Mouse (Mus musculus) left cerebral cortex, postnatal 4 days (tissue): ENCODE data around the gene Plscr3. TPM values are rescaled to one million over a fixed set of nuclear protein-coding genes. Genes with fewer than 3 reads are reported as not detected.

ENCODE experiments used
- DNase-seq: peaks from one replicate; pipeline ENCODE4 v3.0.0-alpha.2; 2022
- intact Hi-C: fragments of 180-260 bp; cut with DNase I; formaldehyde crosslinking; loops from one replicate; pipeline ENCODE4 v1.15.1; 2025
- microRNA-seq: library from miRNA; unstranded; fragments of <30 nt; microRNA quantifications from one replicate; pipeline ENCODE4 v1.2.0, GENCODE M21; 2022
- total RNA-seq, 2 experiments: library from RNA; stranded (reverse); gene quantifications; 2 replicates each; pipeline ENCODE4 v1.2.3; 2021

Gene Plscr3
- total RNA-seq, 2 experiments from 2014 or later: 46.2 to 52.1 TPM

DNA sequence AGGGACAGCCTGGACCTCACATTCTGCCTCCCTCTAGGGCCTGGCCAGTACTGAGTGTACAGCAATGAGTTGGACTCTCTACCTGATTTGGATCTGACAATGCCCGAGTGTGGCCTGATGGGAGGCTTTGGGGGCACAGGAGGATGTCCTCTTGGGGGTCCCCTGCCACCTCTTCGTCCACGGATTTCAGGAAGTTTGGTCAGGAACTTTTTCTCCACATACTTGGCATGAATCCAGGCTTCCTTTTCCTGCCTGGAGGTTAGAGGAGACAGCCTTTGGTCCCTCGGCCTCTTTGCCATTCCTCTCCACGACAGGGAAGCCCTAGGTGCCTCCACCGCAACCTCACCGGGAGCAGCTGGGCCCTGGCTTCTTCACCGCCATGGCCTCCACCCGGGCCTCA, 38.1 kb downstream of the Plscr3 start:
- DNase-seq: no peak
- intact Hi-C loops: no loop called here

GRCm38 (mm10) chr11:69884663-69885062, 38.5 kb downstream of the Plscr3 start:
- DNase-seq: no peak
- intact Hi-C loops: no loop called here

- intact Hi-C loops: no loop called here
- DNase-seq: no peak
These were observed 40.9 kb downstream of the Plscr3 start for GRCm38 (mm10) chr11:69886907-69887635.

DNA sequence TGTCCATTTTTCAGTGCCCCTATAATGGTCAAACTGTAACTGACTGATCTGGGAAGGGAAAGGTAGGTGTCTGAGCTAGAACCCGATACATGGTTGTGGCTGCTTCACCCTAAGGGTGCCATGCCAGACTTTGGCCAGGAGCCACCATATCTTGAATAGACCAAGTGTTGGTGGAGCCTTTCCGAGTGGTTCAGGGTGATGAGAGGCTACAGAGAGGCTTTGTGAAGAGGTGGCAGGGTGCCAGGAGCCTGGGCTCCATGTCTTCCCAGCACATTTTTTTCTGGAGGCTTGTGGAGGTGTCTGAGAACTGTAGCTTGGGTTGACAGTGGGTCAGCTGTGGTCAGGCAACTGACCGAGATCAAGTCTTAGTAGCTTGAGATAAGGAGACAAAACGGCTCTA, 45.3 kb downstream of the Plscr3 start:
- intact Hi-C loops: no loop called here
- peak; percentile 50 for DNase-seq

- intact Hi-C loops: no loop called here
These were observed 48.5 kb downstream of the Plscr3 start for GRCm38 (mm10) chr11:69894671-69895070.

GRCm38 (mm10) chr11:69895291-69895690, 49.1 kb downstream of the Plscr3 start, which contains the start of gene Acap1:
TSS of gene Acap1 (minus strand) at chr11:69895539.
- no peak for DNase-seq
- intact Hi-C loops: no loop called here

More at GRCm38 (mm10) chr11:69894671-69895070, 48.5 kb downstream of the Plscr3 start:
- DNase-seq: no peak

DNA sequence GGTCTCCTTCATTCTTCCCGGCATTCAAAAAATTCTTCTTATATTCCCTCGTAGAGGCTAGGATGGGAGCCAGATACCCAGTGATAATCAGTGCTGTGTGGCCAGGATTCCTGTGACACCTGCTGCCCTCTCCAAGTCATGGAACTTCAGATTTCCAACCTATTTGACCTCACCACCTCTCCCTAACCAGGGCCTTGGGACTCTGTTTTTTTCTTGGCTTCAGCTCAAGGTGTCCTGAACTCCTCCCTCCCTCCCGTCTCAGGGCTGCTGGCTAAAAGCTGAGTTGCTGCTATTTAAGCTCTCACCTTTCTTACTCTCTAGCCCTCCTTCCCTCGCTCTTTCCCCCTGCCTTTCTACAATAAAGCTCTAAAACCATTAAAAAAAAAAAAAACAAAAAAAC, 53.7 kb downstream of the Plscr3 start:
- no peak for DNase-seq
- intact Hi-C loops: no loop called here

- intact Hi-C loops: no loop called here
These were observed 54.6 kb downstream of the Plscr3 start, which contains the start of the genes 2810408A11Rik and Neurl4 for GRCm38 (mm10) chr11:69900471-69901405. TSS of gene 2810408A11Rik (minus strand) at chr11:69900987. TSS of gene Neurl4 (plus strand) at chr11:69901072.

GRCm38 (mm10) chr11:69901406-69901846, 55.2 kb downstream of the Plscr3 start:
- intact Hi-C loops: no loop called here
- DNase-seq: peak; percentile 97

More at GRCm38 (mm10) chr11:69900471-69901405, 54.6 kb downstream of the Plscr3 start, which contains the start of the genes 2810408A11Rik and Neurl4:
- peak; percentile 91 for DNase-seq

Small RNAs within 50 kb of the gene (microRNA-seq; reads per million reads assigned to microRNA genes)
- gene Mir6924: not detected

Other genes starting within 250 kb of the Plscr3 start
- 100 to 1,000 TPM; 166 to 200 TPM for gene Atp1b2, start 240.4 kb upstream of the Plscr3 start, total RNA-seq
- gene Shbg, start 228.5 kb upstream of the Plscr3 start, total RNA-seq: not detected
- 10 to 100 TPM in 1 of 2 experiments, 1 to 10 TPM in 1; 8.7 to 12.4 TPM for gene Sat2, start 224.4 kb upstream of the Plscr3 start, total RNA-seq
- gene Fxr2, start 213.4 kb upstream of the Plscr3 start, total RNA-seq: 100 to 1,000 TPM in 1 of 2 experiments, 10 to 100 TPM in 1; 98.2 to 107 TPM
- gene Sox15, start 191.1 kb upstream of the Plscr3 start, total RNA-seq: not detected
- gene Mpdu1, start 183.7 kb upstream of the Plscr3 start, total RNA-seq: 10 to 100 TPM; 83.6 to 85.3 TPM
- 1 to 10 TPM; 7.1 to 8.5 TPM for gene Cd68, start 180.2 kb upstream of the Plscr3 start, total RNA-seq
- 100 to 1,000 TPM; 661 to 680 TPM for gene Eif4a1, start 174.0 kb upstream of the Plscr3 start, total RNA-seq
- gene Senp3, start 164.3 kb upstream of the Plscr3 start, total RNA-seq: 100 to 1,000 TPM; 117 to 129 TPM
- gene Tnfsf13, start 160.6 kb upstream of the Plscr3 start, total RNA-seq: 1 to 10 TPM in 1 of 2 experiments, under 1 TPM in 1; 0.93 to 1.3 TPM
- gene Tnfsf12, start 150.5 kb upstream of the Plscr3 start, total RNA-seq: 1 to 10 TPM; 6.4 to 8.7 TPM
- under 1 TPM; 0.30 to 0.97 TPM for gene Tnfsfm13, start 150.3 kb upstream of the Plscr3 start, total RNA-seq
- 10 to 100 TPM; 49.6 to 54.6 TPM for gene Polr2a, start 87.7 kb upstream of the Plscr3 start, total RNA-seq
- not detected for gene Slc35g3, start 84.4 kb upstream of the Plscr3 start, total RNA-seq
- gene Zbtb4, start 80.5 kb upstream of the Plscr3 start, total RNA-seq: 10 to 100 TPM; 47.9 to 52.5 TPM
- 1 to 10 TPM in 1 of 2 experiments, under 1 TPM in 1; 0.48 to 1.5 TPM for gene Chrnb1, start 50.4 kb upstream of the Plscr3 start, total RNA-seq
- 10 to 100 TPM; 25.2 to 29.6 TPM for gene Fgf11, start 44.5 kb upstream of the Plscr3 start, total RNA-seq
- gene Tmem102, start 40.8 kb upstream of the Plscr3 start, total RNA-seq: not detected
- gene Gm39566, start 31.1 kb upstream of the Plscr3 start, total RNA-seq: not detected
- gene Spem2, start 27.9 kb upstream of the Plscr3 start, total RNA-seq: not detected
- 1 to 10 TPM in 1 of 2 experiments, under 1 TPM in 1; 0.93 to 1.1 TPM for gene Spem1, start 24.2 kb upstream of the Plscr3 start, total RNA-seq
- 100 to 1,000 TPM; 237 to 257 TPM for gene Nlgn2, start 8.6 kb upstream of the Plscr3 start, total RNA-seq
- 100 to 1,000 TPM; 140 to 155 TPM for gene Tmem256, start 7.9 kb upstream of the Plscr3 start, total RNA-seq
- not detected for gene Tnk1, start 12.4 kb downstream of the Plscr3 start, total RNA-seq
- not detected for gene Tmem95, start 31.6 kb downstream of the Plscr3 start, total RNA-seq
- 1 to 10 TPM in 1 of 2 experiments, under 1 TPM in 1; 0.38 to 1.0 TPM for gene Kctd11, start 35.0 kb downstream of the Plscr3 start, total RNA-seq
- gene Acap1, start 49.2 kb downstream of the Plscr3 start, total RNA-seq: under 1 TPM; 0.50 to 0.72 TPM
- 10 to 100 TPM in 1 of 2 experiments, 1 to 10 TPM in 1; 8.3 to 10.7 TPM for gene 2810408A11Rik, start 54.6 kb downstream of the Plscr3 start, total RNA-seq
- 100 to 1,000 TPM; 157 to 165 TPM for gene Neurl4, start 54.7 kb downstream of the Plscr3 start, total RNA-seq
- 10 to 100 TPM; 37.8 to 38.3 TPM for gene Gps2, start 67.5 kb downstream of the Plscr3 start, total RNA-seq
- 100 to 1,000 TPM; 539 to 555 TPM for gene Eif5a, start 75.6 kb downstream of the Plscr3 start, total RNA-seq
- 10 to 100 TPM; 16.1 to 23.5 TPM for gene Ybx2, start 89.4 kb downstream of the Plscr3 start, total RNA-seq
- 1 to 10 TPM; 1.7 to 3.2 TPM for gene Slc2a4, start 101.8 kb downstream of the Plscr3 start, total RNA-seq
- gene Cldn7, start 118.4 kb downstream of the Plscr3 start, total RNA-seq: not detected
- gene Ctdnep1, start 134.8 kb downstream of the Plscr3 start, total RNA-seq: 100 to 1,000 TPM in 1 of 2 experiments, 10 to 100 TPM in 1; 89.3 to 102 TPM
- gene Elp5, start 136.1 kb downstream of the Plscr3 start, total RNA-seq: 100 to 1,000 TPM; 112 to 116 TPM
- 100 to 1,000 TPM; 303 to 307 TPM for gene Gabarap, start 144.8 kb downstream of the Plscr3 start, total RNA-seq
- 10 to 100 TPM; 46.2 to 48.7 TPM for gene Phf23, start 149.4 kb downstream of the Plscr3 start, total RNA-seq
- gene Dvl2, start 154.2 kb downstream of the Plscr3 start, total RNA-seq: 10 to 100 TPM; 38.8 to 40.1 TPM
- 10 to 100 TPM; 44.8 to 45.0 TPM for gene Acadvl, start 169.0 kb downstream of the Plscr3 start, total RNA-seq
- 100 to 1,000 TPM; 496 to 497 TPM for gene Dlg4, start 170.6 kb downstream of the Plscr3 start, total RNA-seq
- gene Asgr1, start 207.7 kb downstream of the Plscr3 start, total RNA-seq: 1 to 10 TPM; 3.7 to 3.9 TPM
- gene Asgr2, start 246.3 kb downstream of the Plscr3 start, total RNA-seq: not detected